Mouse (Mus musculus): ENCODE measurements at regions not wholly inside any gene's neighbourhood (a gene's known extent, or its start where the extent isn't known, plus 50 kb on each side); places are given as distances from the start of the nearest gene placed in this dataset.

GRCm38 (mm10) chr8:118137846-118138245 lies 145.7 kb upstream of the Cdh13 start:
- no peak for TF ChIP-seq GATA1 (IDR thresholded peaks at IDR 0.05; ENCODE audit: borderline replicate concordance, low read length)
- TF ChIP-seq FLI1 (IDR thresholded peaks at IDR 0.05; ENCODE audit: low read length), result no peak

All from megakaryocyte, embryonic 14.5 days (primary cell).